In genomic region chr7:90734086-90734485, GRCm38 (mm10) we compare ENCODE assay signal across 32 mouse cellular contexts.
DNase-seq lines count a peak whose midpoint lies in the region; ATAC-seq and TF ChIP-seq lines count a peak whose summit lies in the region.
"Had no signal": no experiment of that assay in that cellular context is flagged by ENCODE, and none has a peak within 500 bp of the region (broad histone marks: within the 10 kb centered on the region; RNA-seq: fewer than 3 reads in every experiment).

No protein-coding gene starts in this region.

- H3K4me2 ChIP-seq in heart, embryonic 11.5 days = no peak overlapping the region
- H3K4me2 ChIP-seq: embryonic facial prominence, embryonic 15.5 days; heart, embryonic 15.5 days; kidney, embryonic 15.5 days; limb, embryonic 12.5 days; liver, embryonic 11.5 days; neural tube, embryonic 15.5 days had no signal

- 37% methylated on average over 3 of the region's 3 CpGs for WGBS in heart, embryonic 11.5 days (ENCODE audit: insufficient replicate concordance)

- peaks cover 1% of the 10 kb centered on the region for H3K4me1 ChIP-seq in ES-Bruce4 (ENCODE audit: control insufficient read depth, insufficient read depth, low read length)
- no peaks in the 10 kb centered on the region for H3K4me1 ChIP-seq in ES-E14 (ENCODE audit: control insufficient read depth in 2 of 2, insufficient read depth in 2 of 2, low read length in 2 of 2, poor library complexity in 1 of 2)
- no peaks in the 10 kb centered on the region for H3K4me1 ChIP-seq in heart, embryonic 11.5 days (ENCODE audit: control insufficient read depth, insufficient read depth, low read length)
- H3K4me1 ChIP-seq: embryonic facial prominence, embryonic 15.5 days; heart, embryonic 15.5 days; kidney, embryonic 15.5 days; limb, embryonic 12.5 days; neural tube, embryonic 15.5 days had no signal

- H3K36me3 ChIP-seq in ES-Bruce4 (ENCODE audit: control insufficient read depth, insufficient read depth, low read length, poor library complexity, severe bottlenecking) (no peaks in the 10 kb centered on the region), ES-E14 (ENCODE audit: control insufficient read depth, insufficient read depth, low read length, poor library complexity, severe bottlenecking) (no peaks in the 10 kb centered on the region)
- no peaks in the 10 kb centered on the region for H3K36me3 ChIP-seq in heart, embryonic 11.5 days (ENCODE audit: control insufficient read depth, insufficient read depth, low read length)
- H3K36me3 ChIP-seq: embryonic facial prominence, embryonic 15.5 days; heart, embryonic 15.5 days; kidney, embryonic 15.5 days; limb, embryonic 12.5 days; neural tube, embryonic 15.5 days had no signal

- in situ Hi-C loops in ES-E14 (cut with MboI; ENCODE audit: low sequenced_read_pairs in 2 of 2, unreplicated experiment in 2 of 2) = no loop called here

- no peak overlapping the region for H3K27ac ChIP-seq in ES-Bruce4 (ENCODE audit: insufficient read depth, low read length)
- H3K27ac ChIP-seq in ES-E14 (ENCODE audit: insufficient read depth, low read depth, low read length, poor library complexity, severe bottlenecking) = no peak overlapping the region
- H3K27ac ChIP-seq in heart, embryonic 11.5 days (ENCODE audit: low read depth, low read length) = no peak overlapping the region
- H3K27ac ChIP-seq: embryonic facial prominence, embryonic 15.5 days; heart, adult 2 months; heart, embryonic 15.5 days; kidney, embryonic 15.5 days; layer of hippocampus, adult 2 months; limb, embryonic 12.5 days; neural tube, embryonic 15.5 days; stomach, postnatal 0 days had no signal

- TF ChIP-seq POLR2A in ES-Bruce4 (IDR thresholded peaks at IDR 0.05; ENCODE audit: insufficient read depth, low read length) = no peak

- H3K9me3 ChIP-seq in ES-Bruce4 (replicated peaks; ENCODE audit: control insufficient read depth, insufficient read depth, low read length, poor library complexity, severe bottlenecking) (no peaks in the 10 kb centered on the region), ES-E14 (ENCODE audit: control insufficient read depth, insufficient read depth, low read depth, low read length) (no peaks in the 10 kb centered on the region)
- H3K9me3 ChIP-seq in heart, embryonic 11.5 days (replicated peaks; ENCODE audit: control insufficient read depth, low read length) = no peaks in the 10 kb centered on the region
- H3K9me3 ChIP-seq: embryonic facial prominence, embryonic 15.5 days; heart, embryonic 15.5 days; kidney, embryonic 15.5 days; limb, embryonic 12.5 days; neural tube, embryonic 15.5 days had no signal

- peak; percentile 5 for DNase-seq in kidney, postnatal 10 days
- DNase-seq in kidney, postnatal 36 days = no peak
- DNase-seq in ES-E14 (ENCODE audit: low read depth, low spot score) = peak; percentile 6
- peak; percentile 4 for DNase-seq in embryo, embryonic 9.5 days (ENCODE audit: extremely low spot score)
- DNase-seq in thymus, postnatal 10 days (ENCODE audit: low spot score in 2 of 2) = no peak
- no peak for DNase-seq in yolk sac, embryonic 10.5 days (ENCODE audit: low spot score)
- DNase-seq: adrenal gland, adult 2 months; B cell, adult 2 months; cerebellum, adult 11 months; cerebellum, adult 9-11 months; gastrocnemius, postnatal 14 days; heart, adult 2 months; heart, postnatal 36 days; liver, postnatal 0 days; lung, postnatal 14 days; right cerebral cortex, postnatal 14 days; thymus, adult 2 months had no signal

- TF ChIP-seq EP300 in ES-Bruce4 (IDR thresholded peaks at IDR 0.05; ENCODE audit: insufficient read depth, low read depth, low read length) = no peak

- no peak overlapping the region for H3K4me3 ChIP-seq in ES-Bruce4 (ENCODE audit: low read depth, low read length)
- no peak overlapping the region for H3K4me3 ChIP-seq in ES-E14 (ENCODE audit: insufficient read depth in 1 of 2, low read depth in 1 of 2, low read length in 2 of 2, poor library complexity in 1 of 2, severe bottlenecking in 1 of 2)
- H3K4me3 ChIP-seq in heart, embryonic 11.5 days (ENCODE audit: low read depth, low read length) = no peak overlapping the region
- H3K4me3 ChIP-seq: embryonic facial prominence, embryonic 15.5 days; heart, adult 2 months; heart, embryonic 15.5 days; kidney, embryonic 15.5 days; layer of hippocampus, adult 2 months; limb, embryonic 12.5 days; myocyte; neural tube, embryonic 15.5 days had no signal

- no peaks in the 10 kb centered on the region for H3K27me3 ChIP-seq in ES-Bruce4 (ENCODE audit: control insufficient read depth, insufficient read depth, low read length, poor library complexity, severe bottlenecking)
- H3K27me3 ChIP-seq in heart, embryonic 11.5 days (ENCODE audit: control insufficient read depth, insufficient read depth, low read length) = no peaks in the 10 kb centered on the region
- H3K27me3 ChIP-seq: CH12.LX; embryonic facial prominence, embryonic 15.5 days; heart, embryonic 15.5 days; kidney, embryonic 15.5 days; limb, embryonic 12.5 days; neural tube, embryonic 15.5 days had no signal

- H3K9ac ChIP-seq in ES-Bruce4 (ENCODE audit: low read depth, poor library complexity, severe bottlenecking) = no peak overlapping the region
- H3K9ac ChIP-seq in ES-E14 (ENCODE audit: insufficient read depth, low read depth, low read length, poor library complexity, severe bottlenecking) = no peak overlapping the region
- no peak overlapping the region for H3K9ac ChIP-seq in heart, embryonic 11.5 days (ENCODE audit: low read depth, low read length)
- H3K9ac ChIP-seq: embryonic facial prominence, embryonic 15.5 days; heart, embryonic 15.5 days; kidney, embryonic 15.5 days; limb, embryonic 12.5 days; liver, postnatal 0 days; neural tube, embryonic 15.5 days had no signal

- peak; percentile 12 for TF ChIP-seq CTCF in ES-Bruce4 (IDR thresholded peaks at IDR 0.05; ENCODE audit: low read depth, low read length)

- ATAC-seq in heart, embryonic 11.5 days (replicated peaks; ENCODE audit: insufficient number of reproducible peaks, low FRiP score, low TSS enrichment) = no peak
- ATAC-seq: forebrain, embryonic 16.5 days; intestine, postnatal 0 days; liver, postnatal 0 days; midbrain, embryonic 16.5 days had no signal

TF ChIP-seq in ES-E14, 5 proteins besides CTCF, POLR2A, EP300 and RAD21:
- TF ChIP-seq HCFC1 (IDR thresholded peaks at IDR 0.05; ENCODE audit: borderline replicate concordance, insufficient read depth, low read length) = no peak
- no peak for TF ChIP-seq ZNF384 (IDR thresholded peaks at IDR 0.05; ENCODE audit: low read depth, low read length)
- no peak for TF ChIP-seq CHD2 (IDR thresholded peaks at IDR 0.05; ENCODE audit: low read depth, low read length)
- TF ChIP-seq MAFK (IDR thresholded peaks at IDR 0.05; ENCODE audit: insufficient read depth, low read depth, low read length) = no peak
- no peak for TF ChIP-seq ZC3H11A (IDR thresholded peaks at IDR 0.05; ENCODE audit: borderline replicate concordance, low read depth, low read length)

Comparison
In these comparisons a context has a peak if more than half of its experiments do, and no peak if none do; other contexts are left out.
1. DNase-seq: peak in kidney, postnatal 10 days (single experiment), ES-E14 (single experiment) and embryo, embryonic 9.5 days (single experiment); none in kidney, postnatal 36 days (0 of 2), thymus, postnatal 10 days (0 of 2) and yolk sac, embryonic 10.5 days (single experiment).